Mouse (Mus musculus) spleen, embryonic (tissue): Measurements from ENCODE around the gene Rer1.
"Not testable (repeated sequence)": the region's sequence is repeated elsewhere in the genome, so short reads cannot be mapped to it uniquely, and the experiment has no call there.

Source experiments
- CTCF ChIA-PET: fragments of 350-600 bp; sonication (Branson Sonifier 250); formaldehyde crosslinking; loops from one replicate; lab custom pipeline; 2022; lab: Charles Lee

Rer1 gene

GRCm38 (mm10) chr4:155116607-155117006 lies 30.4 kb upstream of the Rer1 start:
- CTCF ChIA-PET: no interaction called here

- CTCF ChIA-PET: no interaction called here
These were observed 27.7 kb upstream of the Rer1 start for GRCm38 (mm10) chr4:155113766-155114410.

- CTCF ChIA-PET: no interaction called here
These were observed 23.3 kb upstream of the Rer1 start for GRCm38 (mm10) chr4:155109471-155109870.

GRCm38 (mm10) chr4:155107886-155108285 lies 21.7 kb upstream of the Rer1 start:
- CTCF ChIA-PET: no interaction called here

GRCm38 (mm10) chr4:155098572-155098971 lies 12.4 kb upstream of the Rer1 start:
- CTCF ChIA-PET: no interaction called here

- CTCF ChIA-PET: interaction anchor here (1.1 to 2.5 kb wide), 2 partner anchors 31 to 152 kb away, joined by 3 to 12 read pairs; partner anchors contain the start of gene Faap20
These were observed 11.3 kb upstream of the Rer1 start for GRCm38 (mm10) chr4:155097452-155097851.

GRCm38 (mm10) chr4:155095967-155096366 lies 9.8 kb upstream of the Rer1 start:
- CTCF ChIA-PET: interaction anchor here (0.6 to 2.5 kb wide), 3 partner anchors 139 to 218 kb away, joined by 5 to 12 read pairs (median 5); partner anchors contain the start of gene Faap20

GRCm38 (mm10) chr4:155095238-155095900 lies 9.2 kb upstream of the Rer1 start:
- CTCF ChIA-PET: interaction anchor here (0.6 to 2.5 kb wide), 5 partner anchors 9 to 218 kb away, joined by 4 to 12 read pairs (median 5); partner anchors contain the start of genes Faap20 and Morn1

- CTCF ChIA-PET: interaction anchor here (0.7 to 1.6 kb wide), 5 partner anchors 8 to 213 kb away, joined by 4 to 5 read pairs (median 5); partner anchors contain the start of gene Morn1
These were observed 8.4 kb upstream of the Rer1 start for GRCm38 (mm10) chr4:155094565-155094964.

- CTCF ChIA-PET: interaction anchor here (1.2 to 1.6 kb wide), 2 partner anchors 155 to 214 kb away, joined by 5 read pairs; no protein-coding TSS in a partner anchor
These were observed 7.4 kb upstream of the Rer1 start for GRCm38 (mm10) chr4:155093431-155094149.

GRCm38 (mm10) chr4:155092718-155093430 lies 6.7 kb upstream of the Rer1 start:
- CTCF ChIA-PET: interaction anchor here (0.6 to 1.6 kb wide), 2 partner anchors 145 to 156 kb away, joined by 5 read pairs; no protein-coding TSS in a partner anchor

GRCm38 (mm10) chr4:155090688-155091449 lies 4.7 kb upstream of the Rer1 start:
- CTCF ChIA-PET: interaction anchor here (0.7 kb wide), 1 partner anchor 158 kb away, joined by 3 read pairs; no protein-coding TSS in a partner anchor

- CTCF ChIA-PET: no interaction called here
These were observed 4.0 kb upstream of the Rer1 start for GRCm38 (mm10) chr4:155090147-155090546.

- CTCF ChIA-PET: no interaction called here
These were observed 3.1 kb upstream of the Rer1 start for GRCm38 (mm10) chr4:155089241-155089640.

GRCm38 (mm10) chr4:155085206-155086107 lies 725 bp downstream of the Rer1 start:
- CTCF ChIA-PET: no interaction called here

GRCm38 (mm10) chr4:155084351-155084750 lies 1.8 kb downstream of the Rer1 start:
- CTCF ChIA-PET: no interaction called here

- CTCF ChIA-PET: no interaction called here
These were observed 2.6 kb downstream of the Rer1 start for GRCm38 (mm10) chr4:155083553-155083952.

GRCm38 (mm10) chr4:155079666-155080065 lies 6.5 kb downstream of the Rer1 start:
- CTCF ChIA-PET: interaction anchor here (0.6 kb wide), 1 partner anchor 799 kb away, joined by 4 read pairs; no protein-coding TSS in a partner anchor

GRCm38 (mm10) chr4:155078808-155079207 lies 7.4 kb downstream of the Rer1 start:
- CTCF ChIA-PET: not testable (repeated sequence)
